Mouse (Mus musculus) hindbrain, embryonic 16.5 days (tissue): ENCODE measurements around the gene Sec63. TPM values are rescaled to one million over a fixed set of nuclear protein-coding genes. Genes with fewer than 3 reads are reported as not detected.

ENCODE experiments used
- ATAC-seq: fragments of 200-750 bp; cut with Nextera tagmentation; 2 replicates; pipeline ENCODE4 v1.8.0; 2017; ENCODE audit warnings: moderate TSS enrichment, moderate library complexity
- H3K27ac ChIP-seq: fragments of 300-500 bp; sonication (generic); 2 replicates; pipeline ENCODE4 v1.5.1; 2014; ENCODE audit warnings: low read depth, mild to moderate bottlenecking, control low read depth, low read length, moderate library complexity
- H3K27me3 ChIP-seq: fragments of 300-500 bp; sonication (generic); replicated peaks from 2 replicates; pipeline ENCODE4 v1.6.1; 2014; ENCODE audit warnings: low read length; ENCODE audit not compliant: control insufficient read depth, insufficient read depth
- H3K36me3 ChIP-seq: fragments of 300-500 bp; sonication (generic); 2 replicates; pipeline ENCODE4 v1.6.1; 2014; ENCODE audit warnings: mild to moderate bottlenecking, low read length, moderate library complexity, mixed read lengths; ENCODE audit not compliant: control insufficient read depth, insufficient read depth
- H3K4me1 ChIP-seq: fragments of 300-500 bp; sonication (generic); 2 replicates; pipeline ENCODE4 v1.6.1; 2014; ENCODE audit warnings: low read depth, low read length; ENCODE audit not compliant: control insufficient read depth, insufficient read depth
- H3K4me2 ChIP-seq: fragments of 300-500 bp; sonication (generic); 2 replicates; pipeline ENCODE4 v1.6.1; 2014; ENCODE audit warnings: mild to moderate bottlenecking, low read length, control low read depth, moderate library complexity
- H3K4me3 ChIP-seq: fragments of 300-500 bp; sonication (generic); 2 replicates; pipeline ENCODE4 v1.5.1; 2014; ENCODE audit warnings: mild to moderate bottlenecking, low read length, control low read depth, moderate library complexity
- H3K9ac ChIP-seq: fragments of 300-500 bp; sonication (generic); 2 replicates; pipeline ENCODE4 v1.6.1; 2014; ENCODE audit warnings: low read depth, mild to moderate bottlenecking, control low read depth, low read length, moderate library complexity
- H3K9me3 ChIP-seq: fragments of 300-500 bp; sonication (generic); 2 replicates; pipeline ENCODE4 v1.6.1; 2014; ENCODE audit warnings: mild to moderate bottlenecking, low read length, moderate library complexity; ENCODE audit not compliant: control insufficient read depth
- WGBS: fragments of 180-500 bp; shearing (Covaris S2); extraction: QIAGEN DNeasy Blood & Tissue Kit; methylation state at CpG from one replicate; pipeline ENCODE4 v1.1.7; 2014; 5-methylcytosine and 5-hydroxymethylcytosine counted together
- polyA plus RNA-seq: library from polyadenylated mRNA; unstranded; fragments of >200 nt; fragmentation: Nextera tagmentation; extraction: Ambion mirVana; gene quantifications from 2 replicates; pipeline ENCODE4 v1.2.1, GENCODE M21; 2015

Sec63 gene
- polyA plus RNA-seq, 1 experiment from 2014 or later: 16.6 TPM

DNA sequence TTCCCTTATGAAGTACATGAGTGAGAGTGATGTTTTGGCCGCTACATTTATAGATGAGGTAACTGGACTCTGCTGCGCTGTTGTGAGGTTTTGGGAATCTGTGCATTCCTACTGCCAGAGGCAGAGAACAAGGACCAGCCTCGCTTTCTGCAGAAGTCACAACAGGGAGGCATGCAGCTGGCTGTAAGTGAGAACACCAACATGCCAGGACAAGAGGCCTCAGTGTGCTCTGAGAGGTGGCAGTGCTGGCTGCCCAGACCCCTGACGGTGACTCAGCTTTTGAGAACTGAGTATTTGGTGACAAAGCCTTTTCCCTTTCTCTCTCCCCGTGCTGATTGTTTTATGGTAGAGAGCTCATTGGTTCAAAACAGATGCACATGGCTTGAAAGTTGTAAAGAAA is 103.4 kb downstream of the Sec63 start:
- Histone ChIP-seq H3K4me3 (no peak overlapping the region), H3K4me2 (peak overlapping the region; percentile 68), H3K27ac (peak overlapping the region; percentile 57; the same call in 1 of the 2 replicates), H3K36me3 (no peaks in the 10 kb centered on the region), H3K9me3 (no peaks in the 10 kb centered on the region), H3K27me3 (no peaks in the 10 kb centered on the region), H3K4me1 (peaks cover 17% of the 10 kb centered on the region), H3K9ac (no peak overlapping the region)
- ATAC-seq: no peak
- WGBS: 47% methylated on average over 5 of the region's 5 CpGs

DNA sequence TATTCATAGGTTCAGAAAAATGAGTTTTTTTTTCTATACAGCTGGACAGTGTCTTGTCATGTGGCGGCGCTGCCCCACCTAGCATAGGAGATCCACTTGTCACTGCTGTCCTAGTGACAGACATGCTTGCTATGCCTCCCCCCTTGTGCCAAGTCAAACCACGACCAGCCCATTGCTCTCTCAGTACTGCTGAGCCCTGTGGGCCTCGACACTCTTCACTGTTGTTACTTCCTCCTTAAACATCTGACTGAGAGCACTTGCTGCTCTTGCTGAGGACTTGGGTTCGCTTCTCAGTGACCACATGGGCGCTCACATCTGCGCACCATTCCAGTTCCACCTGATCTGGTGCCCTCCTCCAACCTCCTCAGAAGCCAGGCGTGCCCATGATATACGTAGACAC is 107.1 kb downstream of the Sec63 start:
- Histone ChIP-seq H3K27ac (no peak overlapping the region), H3K4me1 (peaks cover 10% of the 10 kb centered on the region; the same call in 1 of the 2 replicates), H3K36me3 (no peaks in the 10 kb centered on the region), H3K4me3 (no peak overlapping the region), H3K9ac (no peak overlapping the region), H3K9me3 (no peaks in the 10 kb centered on the region), H3K4me2 (no peak overlapping the region), H3K27me3 (no peaks in the 10 kb centered on the region)
- ATAC-seq: no peak
- 89% methylated on average over 9 of the region's 9 CpGs for WGBS

DNA sequence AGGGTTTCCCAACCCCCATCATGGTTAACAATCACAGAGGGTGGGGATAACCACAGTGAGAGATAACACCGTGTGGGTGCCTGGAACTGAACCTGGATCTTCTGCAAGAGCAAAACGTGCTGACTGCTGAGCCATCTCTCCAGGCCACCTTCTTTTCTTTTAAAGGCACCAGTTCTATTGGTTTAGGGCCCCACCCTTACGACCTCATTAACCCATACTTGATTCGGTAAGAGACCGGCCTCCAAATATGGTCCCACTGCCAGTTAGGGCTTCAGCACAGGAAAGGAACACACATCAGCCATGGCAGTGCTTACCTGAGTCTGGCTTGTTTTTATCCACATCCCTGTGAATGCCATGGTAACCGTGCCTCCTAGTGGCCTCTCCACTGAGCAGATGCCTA is 108.2 kb downstream of the Sec63 start:
- no peaks in the 10 kb centered on the region for H3K36me3 ChIP-seq
- 84% methylated on average over 6 of the region's 6 CpGs for WGBS
- H3K4me1 ChIP-seq: peaks cover 5% of the 10 kb centered on the region; the same call in 1 of the 2 replicates
- no peak overlapping the region for H3K4me3 ChIP-seq
- H3K9me3 ChIP-seq: no peaks in the 10 kb centered on the region
- H3K27ac ChIP-seq: no peak overlapping the region
- no peaks in the 10 kb centered on the region for H3K27me3 ChIP-seq
- H3K9ac ChIP-seq: no peak overlapping the region
- no peak overlapping the region for H3K4me2 ChIP-seq
- no peak for ATAC-seq

DNA sequence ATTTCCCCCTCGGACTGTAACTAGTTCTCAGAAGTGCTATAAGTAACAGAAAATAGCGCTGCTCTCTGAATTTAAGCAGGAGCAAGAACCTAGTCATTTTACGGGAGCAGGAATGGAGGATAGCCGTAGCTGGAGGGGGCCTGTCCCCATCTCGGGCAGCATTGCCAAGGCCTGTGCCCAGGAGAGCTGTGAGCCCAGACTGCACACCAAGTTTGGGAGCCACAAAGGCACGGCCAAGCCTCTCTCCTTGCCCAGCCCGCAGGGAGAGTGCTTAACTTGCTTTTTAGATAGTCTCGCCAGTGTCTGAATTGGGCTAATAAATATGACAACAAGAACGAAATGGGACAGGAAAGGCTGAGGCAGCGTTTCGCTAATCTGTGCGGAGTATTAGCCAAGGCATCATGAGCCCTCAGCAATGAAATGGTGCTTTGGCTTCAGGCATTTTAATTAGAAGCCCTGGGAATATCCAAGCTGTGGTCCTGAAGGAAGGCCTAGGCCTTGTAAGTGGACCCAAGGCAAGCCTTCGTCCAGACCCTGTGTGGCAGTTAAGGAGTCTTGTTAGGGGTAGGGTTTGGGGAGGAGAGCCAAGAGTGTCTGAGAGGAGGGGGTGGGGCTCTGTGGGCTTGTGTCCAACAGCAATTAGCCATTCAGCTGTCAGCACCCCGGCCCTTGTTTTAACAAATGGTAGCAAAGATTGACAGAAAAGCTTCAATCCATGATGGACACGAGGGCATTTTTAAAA is 111.1 kb downstream of the Sec63 start:
- Histone ChIP-seq H3K4me2 (no peak overlapping the region), H3K27ac (0 out of 2 replicates have a peak overlapping the region, but pooled peaks have one; percentile 7), H3K9ac (no peak overlapping the region), H3K36me3 (no peaks in the 10 kb centered on the region), H3K9me3 (no peaks in the 10 kb centered on the region), H3K4me3 (no peak overlapping the region), H3K27me3 (no peaks in the 10 kb centered on the region), H3K4me1 (no peaks in the 10 kb centered on the region; the same call in 1 of the 2 replicates)
- ATAC-seq: peak; percentile 69
- WGBS: 53% methylated on average over 15 of the region's 15 CpGs

DNA sequence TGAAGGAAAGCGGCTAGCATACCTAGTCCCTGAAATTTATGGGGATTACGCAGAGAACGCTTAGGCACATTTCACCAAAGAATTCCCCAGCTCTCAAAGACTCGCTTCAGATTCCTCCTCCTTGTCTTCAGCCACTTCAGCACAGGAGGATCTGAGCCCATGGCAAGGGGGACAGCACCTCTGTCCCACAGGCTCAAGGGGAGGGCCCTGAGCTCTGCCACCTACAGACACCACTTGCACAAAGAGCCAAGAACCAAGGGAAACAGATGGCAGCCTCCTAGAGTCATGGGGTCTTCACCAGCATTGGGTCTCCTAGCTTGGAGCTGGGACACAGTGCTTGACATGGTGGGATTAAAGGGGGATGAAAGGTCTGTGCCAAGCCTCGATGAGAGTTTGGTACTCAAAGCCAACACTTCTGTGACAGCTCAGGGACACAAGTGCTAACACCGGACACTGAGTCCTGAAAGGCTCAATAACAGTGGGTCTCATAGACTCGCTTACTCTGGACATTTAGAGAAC is 111.8 kb downstream of the Sec63 start:
- Histone ChIP-seq H3K27ac (no peak overlapping the region), H3K4me3 (no peak overlapping the region), H3K9ac (no peak overlapping the region), H3K4me1 (no peaks in the 10 kb centered on the region; the same call in 1 of the 2 replicates), H3K27me3 (no peaks in the 10 kb centered on the region), H3K4me2 (no peak overlapping the region), H3K36me3 (no peaks in the 10 kb centered on the region), H3K9me3 (no peaks in the 10 kb centered on the region)
- ATAC-seq: peak; percentile 44
- WGBS: 63% methylated on average over 7 of the region's 7 CpGs

DNA sequence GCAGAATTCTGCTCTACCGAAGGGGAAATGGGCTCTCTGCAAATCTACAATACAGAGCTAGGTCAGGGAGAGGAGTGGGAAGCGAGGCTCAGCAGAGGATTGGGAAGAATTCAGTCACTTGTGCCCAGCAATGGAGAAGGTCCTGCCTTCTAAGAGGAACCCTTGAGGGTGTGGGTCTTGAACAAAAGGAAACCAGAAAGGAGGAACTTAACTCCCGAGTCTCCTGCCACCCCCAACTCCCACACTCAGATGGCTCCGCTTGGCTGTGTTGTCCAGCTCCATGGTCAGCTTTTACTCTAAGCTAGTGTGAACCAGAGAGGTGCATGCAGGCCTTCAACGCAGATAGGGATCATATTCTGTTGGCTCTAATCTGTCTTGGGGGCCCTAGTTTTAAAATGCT is 114.9 kb downstream of the Sec63 start:
- no peak overlapping the region for H3K4me2 ChIP-seq
- ATAC-seq: no peak
- 74% methylated on average over 5 of the region's 5 CpGs for WGBS

DNA sequence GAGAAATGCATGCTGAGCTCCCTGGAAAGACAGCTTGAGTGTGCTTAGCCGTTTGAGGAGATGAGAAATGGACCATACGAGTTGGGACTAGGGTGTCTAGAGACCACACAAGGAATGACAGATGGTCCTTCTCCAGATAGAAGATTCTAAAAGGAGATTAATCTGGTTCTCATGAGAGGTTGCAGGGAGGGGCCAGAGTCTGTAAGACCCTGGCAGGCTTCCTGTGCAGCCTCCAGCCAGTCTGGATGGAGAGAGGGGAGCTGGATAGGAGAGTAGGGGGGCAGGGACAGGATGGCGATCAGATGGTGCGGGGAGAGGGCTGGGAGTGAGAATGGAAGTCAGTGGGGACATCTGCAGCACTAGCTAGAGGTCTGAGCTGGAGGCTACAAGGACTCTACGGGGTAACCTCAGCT is 118.0 kb downstream of the Sec63 start:
- H3K9ac ChIP-seq: no peak overlapping the region
- 63% methylated on average over 5 of the region's 5 CpGs for WGBS
- no peak overlapping the region for H3K4me2 ChIP-seq
- H3K4me3 ChIP-seq: no peak overlapping the region
- ATAC-seq: peak; percentile 76
- H3K9me3 ChIP-seq: no peaks in the 10 kb centered on the region
- H3K4me1 ChIP-seq: no peaks in the 10 kb centered on the region
- H3K27ac ChIP-seq: no peak overlapping the region
- H3K36me3 ChIP-seq: no peaks in the 10 kb centered on the region
- H3K27me3 ChIP-seq: no peaks in the 10 kb centered on the region; the same call in 1 of the 2 replicates

More for the DNA sequence above, 114.9 kb downstream of the Sec63 start:
- no peak overlapping the region for H3K9ac ChIP-seq
- no peak overlapping the region for H3K4me3 ChIP-seq
- no peaks in the 10 kb centered on the region for H3K9me3 ChIP-seq
- H3K27me3 ChIP-seq: no peaks in the 10 kb centered on the region
- H3K4me1 ChIP-seq: no peaks in the 10 kb centered on the region; the same call in 1 of the 2 replicates
- H3K36me3 ChIP-seq: no peaks in the 10 kb centered on the region
- no peak overlapping the region for H3K27ac ChIP-seq

DNA sequence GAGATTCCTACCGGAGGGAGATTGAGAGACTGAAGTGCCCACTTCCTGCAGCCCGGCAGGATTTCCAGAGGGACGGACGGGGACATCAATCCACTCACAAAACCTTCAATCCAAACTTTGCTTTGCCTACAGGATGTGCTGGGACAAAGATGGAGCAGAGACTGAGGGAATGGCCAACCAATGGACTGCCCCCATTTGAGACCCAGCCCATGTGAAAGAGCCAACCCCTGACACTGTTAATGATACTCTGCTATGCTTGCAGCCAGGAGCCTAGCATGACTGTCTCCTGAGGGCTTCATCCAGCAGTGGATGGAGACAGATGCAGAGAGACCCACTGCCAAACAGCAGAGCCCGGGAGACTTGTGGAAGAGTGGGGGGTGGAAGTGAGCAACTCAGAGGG is 118.4 kb downstream of the Sec63 start:
- H3K36me3 ChIP-seq: no peaks in the 10 kb centered on the region
- no peaks in the 10 kb centered on the region for H3K4me1 ChIP-seq
- H3K27me3 ChIP-seq: no peaks in the 10 kb centered on the region; the same call in 1 of the 2 replicates
- no peak for ATAC-seq
- no peak overlapping the region for H3K4me3 ChIP-seq
- no peak overlapping the region for H3K9ac ChIP-seq
- H3K27ac ChIP-seq: no peak overlapping the region
- WGBS: 93% methylated on average over 5 of the region's 5 CpGs
- no peak overlapping the region for H3K4me2 ChIP-seq
- H3K9me3 ChIP-seq: no peaks in the 10 kb centered on the region
